Mouse (Mus musculus) adrenal gland (tissue): Measurements from ENCODE around the gene Prkg1.

Experiments used
- intact Hi-C: fragments of 180-260 bp; cut with DNase I; formaldehyde crosslinking; loops from one replicate; pipeline ENCODE4 v1.15.1; 2025

The Prkg1 gene

GRCm38 (mm10) chr19:31750976-31751676 lies 13.7 kb downstream of the Prkg1 start:
- intact Hi-C loops = loop anchor here (10.0 kb wide), 2 partner anchors 326 to 1086 kb away; no protein-coding TSS in a partner anchor

GRCm38 (mm10) chr19:31746635-31747034 lies 18.2 kb downstream of the Prkg1 start:
- intact Hi-C loops = loop anchor here (5.0 to 10.0 kb wide), 2 partner anchors 62 to 404 kb away; no protein-coding TSS in a partner anchor

GRCm38 (mm10) chr19:31743241-31744045 lies 21.4 kb downstream of the Prkg1 start:
- intact Hi-C loops = loop anchor here (5.0 to 10.0 kb wide), 2 partner anchors 59 to 901 kb away; no protein-coding TSS in a partner anchor

GRCm38 (mm10) chr19:31714900-31715299 lies 49.9 kb downstream of the Prkg1 start:
- intact Hi-C loops = no loop called here

GRCm38 (mm10) chr19:31714418-31714817 lies 50.4 kb downstream of the Prkg1 start:
- intact Hi-C loops = no loop called here

- intact Hi-C loops = no loop called here
Measured at GRCm38 (mm10) chr19:31713321-31713720, 51.5 kb downstream of the Prkg1 start.

- intact Hi-C loops = no loop called here
Measured at GRCm38 (mm10) chr19:31710336-31710735, 54.5 kb downstream of the Prkg1 start.

GRCm38 (mm10) chr19:31703991-31704390 lies 60.8 kb downstream of the Prkg1 start:
- intact Hi-C loops = no loop called here

- intact Hi-C loops = no loop called here
Measured at GRCm38 (mm10) chr19:31698916-31699315, 65.9 kb downstream of the Prkg1 start.

GRCm38 (mm10) chr19:31680821-31681220 lies 84.0 kb downstream of the Prkg1 start:
- intact Hi-C loops = loop anchor here (2.0 to 10.0 kb wide), 2 partner anchors 64 to 838 kb away; no protein-coding TSS in a partner anchor

GRCm38 (mm10) chr19:31678324-31678723 lies 86.5 kb downstream of the Prkg1 start:
- intact Hi-C loops = loop anchor here (2.0 to 10.0 kb wide), 2 partner anchors 144 to 336 kb away; no protein-coding TSS in a partner anchor

GRCm38 (mm10) chr19:31671726-31672125 lies 93.1 kb downstream of the Prkg1 start:
- intact Hi-C loops = loop anchor here (10.0 kb wide), 1 partner anchor 137 kb away; no protein-coding TSS in a partner anchor

GRCm38 (mm10) chr19:31665007-31665406 lies 99.8 kb downstream of the Prkg1 start:
- intact Hi-C loops = no loop called here

- intact Hi-C loops = no loop called here
Measured at GRCm38 (mm10) chr19:31664159-31664991, 100.5 kb downstream of the Prkg1 start.

GRCm38 (mm10) chr19:31663437-31664158 lies 101.2 kb downstream of the Prkg1 start:
- intact Hi-C loops = no loop called here

GRCm38 (mm10) chr19:31662802-31663201 lies 102.0 kb downstream of the Prkg1 start:
- intact Hi-C loops = no loop called here

- intact Hi-C loops = no loop called here
Measured at GRCm38 (mm10) chr19:31658751-31659397, 106.0 kb downstream of the Prkg1 start.

GRCm38 (mm10) chr19:31656256-31656655 lies 108.6 kb downstream of the Prkg1 start:
- intact Hi-C loops = no loop called here

- intact Hi-C loops = no loop called here
Measured at GRCm38 (mm10) chr19:31655826-31656225, 109.0 kb downstream of the Prkg1 start.

GRCm38 (mm10) chr19:31654022-31654421 lies 110.8 kb downstream of the Prkg1 start:
- intact Hi-C loops = no loop called here
